Mouse (Mus musculus) megakaryocyte, embryonic 14.5 days (primary cell): ENCODE measurements around the gene Gnl1.

Experiments used
- FLI1 ChIP-seq: IDR thresholded peaks from 2 replicates; pipeline ENCODE4 v1.6.1; 2012; ENCODE audit warnings: low read length, inconsistent platforms, mixed read lengths
- GATA1 ChIP-seq: IDR thresholded peaks from 3 replicates; pipeline ENCODE4 v1.6.1; 2012; ENCODE audit warnings: mixed read lengths, low read length, inconsistent platforms, borderline replicate concordance

GRCm38 (mm10) chr17:35978811-35979400 is 745 bp upstream of the Gnl1 start:
- TF ChIP-seq GATA1 (no peak), FLI1 (no peak)
